Mouse (Mus musculus) lung, postnatal 0 days (tissue): Measurements from ENCODE around the gene Dnmt3b.

ENCODE experiments used
- CTCF ChIP-seq: IDR thresholded peaks from 2 replicates; pipeline ENCODE4 v1.5.1; 2016; ENCODE audit warnings: antibody characterized with exemption, mild to moderate bottlenecking
- EP300 ChIP-seq: IDR thresholded peaks from 2 replicates; pipeline ENCODE4 v1.6.1; 2016; ENCODE audit warnings: antibody characterized with exemption, mild to moderate bottlenecking, control low read depth

DNA sequence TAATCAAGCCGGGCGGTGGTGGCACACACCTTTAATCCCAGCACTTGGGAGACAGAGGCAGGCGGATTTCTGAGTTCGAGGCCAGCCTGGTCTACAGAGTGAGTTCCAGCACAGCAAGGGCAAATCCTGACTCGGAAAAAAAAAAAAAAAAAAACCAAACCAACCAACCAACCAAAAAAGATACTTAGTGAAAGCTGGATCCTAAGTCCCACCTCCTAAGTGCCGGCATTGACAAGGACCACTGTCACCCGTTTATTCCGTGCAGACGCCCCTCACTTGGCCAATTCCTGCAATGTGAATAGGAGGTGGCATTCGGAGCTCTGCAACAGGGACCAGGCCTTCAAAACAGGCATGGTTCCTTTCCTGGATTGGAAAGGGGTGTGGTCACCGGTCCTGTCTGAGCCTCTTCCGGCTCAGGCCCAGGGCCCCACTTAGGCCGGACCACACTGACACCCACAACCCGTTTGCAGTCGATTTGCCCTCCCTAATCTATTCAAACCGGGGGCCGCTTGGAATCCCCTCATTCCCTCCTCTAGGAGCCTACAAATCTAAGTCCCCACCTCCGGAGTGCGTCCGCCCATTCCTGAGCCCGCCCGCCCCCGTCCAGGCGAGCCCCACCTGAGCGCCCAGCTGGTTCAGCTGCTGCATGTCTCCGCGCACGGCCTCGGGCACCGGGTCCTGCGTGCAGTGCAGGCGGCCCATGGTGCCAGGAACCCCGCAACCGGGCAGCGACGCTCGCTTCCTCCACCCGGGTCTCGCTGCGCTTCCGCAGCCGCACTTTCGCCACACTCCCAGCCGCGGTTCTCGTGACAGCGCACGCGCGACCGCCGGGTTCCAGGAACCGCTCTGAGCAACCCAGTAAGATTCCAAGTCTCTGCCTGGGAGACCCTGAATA, 17.0 kb upstream of the Dnmt3b start, which contains the start of gene Commd7:
- no peak for TF ChIP-seq CTCF
- no peak for TF ChIP-seq EP300
